Mouse (Mus musculus): ENCODE results near the gene Zyx. TPM values are rescaled to one million over a fixed set of nuclear protein-coding genes. Genes with fewer than 3 reads are reported as not detected.

Zyx gene
- polyA plus RNA-seq, 1 experiment from 2014 or later: 60.2 TPM

DNA sequence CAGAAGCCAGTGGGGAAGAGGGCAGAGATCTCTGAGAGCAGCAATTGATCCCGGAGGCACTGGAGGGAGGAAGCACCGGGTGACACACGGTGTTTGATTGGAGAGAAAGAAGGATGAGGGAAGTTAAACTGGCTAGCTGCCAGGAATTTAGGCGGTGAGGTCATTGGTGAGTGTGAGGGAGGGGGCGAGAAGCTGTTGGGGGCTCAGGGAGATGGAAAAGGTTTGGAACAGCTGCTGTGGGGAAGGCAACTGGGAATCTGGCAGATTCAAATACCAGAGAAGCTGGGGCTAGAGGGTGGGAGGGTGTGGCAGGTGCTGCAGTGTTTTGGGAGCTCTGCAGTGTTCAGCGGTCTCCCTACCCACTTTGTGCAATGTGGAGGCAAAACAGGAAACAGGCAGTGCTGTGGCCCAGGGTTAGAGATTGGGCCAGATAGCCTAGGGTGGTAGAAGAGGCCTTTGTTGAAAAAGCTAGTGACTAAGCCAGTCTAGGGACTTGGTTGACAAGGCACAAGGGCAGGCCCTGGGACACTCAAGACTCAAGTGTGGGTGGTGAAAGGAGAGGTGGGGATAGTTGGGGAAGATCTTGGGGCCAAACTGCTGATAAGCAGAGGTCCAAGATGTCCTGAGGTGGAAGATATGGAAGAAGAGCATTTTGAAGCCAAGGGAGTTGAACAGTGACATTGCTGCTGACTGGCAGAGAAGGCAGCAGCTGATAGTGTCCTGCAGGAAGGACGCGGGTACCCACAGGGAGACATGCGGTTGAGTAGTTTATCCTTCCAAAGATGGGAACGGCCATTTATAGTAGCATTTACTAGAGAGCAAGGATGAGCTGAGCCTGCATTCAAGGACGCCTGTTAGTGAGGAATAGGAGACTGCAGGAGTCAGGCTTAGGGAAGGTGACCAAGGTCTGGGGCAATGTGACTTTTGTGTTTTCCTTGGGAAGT lies 4.9 kb downstream of the Zyx start:
- Histone ChIP-seq H3K27me3 (ENCODE audit: control insufficient read depth, insufficient read depth, low read length) (no peaks in the 10 kb centered on the region), H3K9ac (ENCODE audit: low read length) (no peak overlapping the region), H3K36me3 (ENCODE audit: control insufficient read depth, insufficient read depth, low read length) (peaks cover 14% of the 10 kb centered on the region), H3K27ac (ENCODE audit: low read depth, low read length) (no peak overlapping the region), H3K4me2 (no peak overlapping the region), H3K4me1 (ENCODE audit: control insufficient read depth, insufficient read depth, low read length) (peaks cover 6% of the 10 kb centered on the region), H3K4me3 (ENCODE audit: low read depth, low read length) (no peak overlapping the region), H3K9me3 (ENCODE audit: control insufficient read depth, low read length) (no peaks in the 10 kb centered on the region)
- ATAC-seq (ENCODE audit: low FRiP score) (no peak), DNase-seq (ENCODE audit: low spot score, missing footprints) (peak; percentile 68)
- WGBS: 75% methylated on average over 11 of the region's 11 CpGs

DNA sequence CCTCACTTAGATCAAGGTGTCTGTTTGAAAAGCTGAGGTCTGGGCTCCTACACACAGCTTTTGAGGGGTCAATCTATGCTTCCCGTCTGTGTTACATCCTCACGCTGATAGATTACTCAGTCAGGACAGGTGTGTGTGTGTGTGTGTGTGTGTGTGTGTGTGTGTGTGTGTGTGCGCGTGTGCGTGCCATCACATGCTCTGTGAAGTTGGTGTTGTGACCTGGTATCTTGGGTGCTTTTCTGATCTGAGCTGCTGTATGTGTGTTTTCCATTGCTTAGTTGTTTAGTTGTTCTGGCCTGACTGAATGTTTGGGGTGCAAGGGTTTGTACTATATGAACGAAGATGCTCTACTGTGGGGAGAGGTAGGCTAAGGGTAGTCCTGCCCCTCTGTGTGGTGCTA lies 5.9 kb downstream of the Zyx start:
- no peak overlapping the region for H3K27ac ChIP-seq (ENCODE audit: low read depth, low read length)
- no peak overlapping the region for H3K9ac ChIP-seq (ENCODE audit: low read length)
- DNase-seq (ENCODE audit: low spot score, missing footprints) (peak; percentile 57), ATAC-seq (ENCODE audit: low FRiP score) (no peak)
- peaks cover 14% of the 10 kb centered on the region for H3K36me3 ChIP-seq (ENCODE audit: control insufficient read depth, insufficient read depth, low read length)
- H3K9me3 ChIP-seq (ENCODE audit: control insufficient read depth, low read length): no peaks in the 10 kb centered on the region
- no peak overlapping the region for H3K4me3 ChIP-seq (ENCODE audit: low read depth, low read length)
- no peaks in the 10 kb centered on the region for H3K27me3 ChIP-seq (ENCODE audit: control insufficient read depth, insufficient read depth, low read length)
- H3K4me2 ChIP-seq: no peak overlapping the region
- peaks cover 6% of the 10 kb centered on the region for H3K4me1 ChIP-seq (ENCODE audit: control insufficient read depth, insufficient read depth, low read length)
- 92% methylated on average over 6 of the region's 6 CpGs for WGBS

DNA sequence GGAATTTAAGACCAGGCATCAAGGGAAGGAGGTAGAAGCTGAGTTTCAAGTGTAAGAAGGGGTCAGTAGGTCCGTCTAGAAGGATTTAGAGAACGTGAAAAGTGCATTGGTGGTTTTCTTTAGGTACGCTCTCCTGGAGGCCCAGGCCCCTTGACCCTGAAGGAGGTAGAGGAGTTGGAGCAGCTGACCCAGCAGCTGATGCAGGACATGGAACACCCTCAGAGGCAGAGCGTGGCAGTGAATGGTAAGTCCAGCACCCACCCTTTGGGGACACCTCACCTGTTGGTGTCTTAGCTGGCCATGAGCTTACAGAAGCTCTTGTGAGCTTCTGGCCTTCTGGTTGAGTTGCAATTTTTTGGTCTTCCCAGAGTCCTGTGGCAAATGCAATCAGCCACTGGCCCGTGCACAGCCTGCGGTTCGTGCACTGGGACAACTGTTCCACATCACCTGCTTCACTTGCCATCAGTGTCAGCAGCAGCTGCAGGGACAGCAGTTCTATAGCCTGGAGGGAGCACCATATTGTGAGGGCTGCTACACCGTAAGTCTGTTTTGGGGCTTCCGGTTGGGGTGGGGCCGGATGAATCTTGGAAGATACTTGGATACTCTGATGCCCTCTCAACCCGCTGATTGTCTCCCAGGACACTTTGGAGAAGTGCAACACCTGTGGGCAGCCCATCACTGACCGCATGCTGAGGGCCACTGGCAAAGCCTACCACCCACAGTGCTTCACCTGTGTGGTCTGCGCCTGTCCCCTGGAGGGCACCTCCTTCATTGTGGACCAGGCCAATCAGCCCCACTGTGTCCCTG lies 6.6 kb downstream of the Zyx start:
- Histone ChIP-seq H3K9me3 (ENCODE audit: control insufficient read depth, low read length) (no peaks in the 10 kb centered on the region), H3K4me2 (no peak overlapping the region), H3K9ac (ENCODE audit: low read length) (no peak overlapping the region), H3K4me3 (ENCODE audit: low read depth, low read length) (no peak overlapping the region), H3K4me1 (ENCODE audit: control insufficient read depth, insufficient read depth, low read length) (peaks cover 3% of the 10 kb centered on the region), H3K36me3 (ENCODE audit: control insufficient read depth, insufficient read depth, low read length) (peaks cover 14% of the 10 kb centered on the region), H3K27ac (ENCODE audit: low read depth, low read length) (no peak overlapping the region), H3K27me3 (ENCODE audit: control insufficient read depth, insufficient read depth, low read length) (no peaks in the 10 kb centered on the region)
- WGBS: 89% methylated on average over 13 of the region's 13 CpGs
- peak; percentile 76 for DNase-seq (ENCODE audit: low spot score, missing footprints)
- ATAC-seq (ENCODE audit: low FRiP score): no peak

DNA sequence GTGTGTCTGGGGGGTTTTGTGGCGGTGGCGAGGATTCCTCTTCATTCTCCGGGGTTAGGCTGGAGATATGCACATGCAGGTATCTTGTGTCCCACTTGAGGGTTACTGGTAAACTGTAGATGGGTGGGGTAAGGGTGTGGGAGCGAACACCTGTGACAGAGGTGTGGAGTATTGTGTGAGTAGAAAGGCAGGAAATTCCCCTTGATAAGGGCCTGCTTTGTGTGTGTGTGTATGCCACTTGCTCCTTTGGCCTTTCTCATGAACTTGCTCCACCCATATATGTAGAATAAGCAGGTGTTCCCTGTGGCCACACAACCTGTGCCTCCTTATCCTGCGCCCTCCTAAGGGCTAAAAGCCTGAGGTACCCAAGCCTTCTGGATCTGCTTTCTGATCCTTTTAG lies 7.5 kb downstream of the Zyx start:
- Histone ChIP-seq H3K4me2 (no peak overlapping the region), H3K4me3 (ENCODE audit: low read depth, low read length) (no peak overlapping the region), H3K9ac (ENCODE audit: low read length) (no peak overlapping the region), H3K27ac (ENCODE audit: low read depth, low read length) (no peak overlapping the region), H3K36me3 (ENCODE audit: control insufficient read depth, insufficient read depth, low read length) (peaks cover 14% of the 10 kb centered on the region), H3K4me1 (ENCODE audit: control insufficient read depth, insufficient read depth, low read length) (no peaks in the 10 kb centered on the region; the same call in 1 of the 2 replicates), H3K9me3 (ENCODE audit: control insufficient read depth, low read length) (no peaks in the 10 kb centered on the region), H3K27me3 (ENCODE audit: control insufficient read depth, insufficient read depth, low read length) (no peaks in the 10 kb centered on the region)
- 97% methylated on average over 5 of the region's 5 CpGs for WGBS
- ATAC-seq (ENCODE audit: low FRiP score) (no peak), DNase-seq (ENCODE audit: low spot score, missing footprints) (no peak)

DNA sequence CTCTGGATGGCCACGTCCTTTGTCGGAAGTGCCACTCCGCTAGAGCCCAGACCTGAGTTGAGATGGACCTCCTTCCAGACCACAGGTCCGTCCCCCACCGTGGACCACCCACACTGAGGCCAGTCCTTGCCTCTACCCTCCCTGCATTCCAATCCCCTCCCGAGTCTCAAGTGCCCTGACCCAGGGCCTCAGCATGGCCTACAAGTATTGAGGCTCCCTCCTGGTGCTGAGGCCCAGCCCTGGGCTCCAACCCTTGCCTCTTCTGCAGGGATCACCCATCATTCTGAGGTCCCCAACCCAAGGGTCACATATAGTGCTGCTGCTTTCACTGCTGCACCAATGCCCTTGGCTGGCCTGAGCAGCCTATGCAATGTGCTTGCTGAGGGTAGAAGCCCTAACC lies 8.5 kb downstream of the Zyx start:
- H3K27me3 ChIP-seq (ENCODE audit: control insufficient read depth, insufficient read depth, low read length): no peaks in the 10 kb centered on the region
- H3K4me3 ChIP-seq (ENCODE audit: low read depth, low read length): no peak overlapping the region
- peaks cover 14% of the 10 kb centered on the region for H3K36me3 ChIP-seq (ENCODE audit: control insufficient read depth, insufficient read depth, low read length)
- WGBS: 75% methylated on average over 6 of the region's 6 CpGs
- no peaks in the 10 kb centered on the region for H3K9me3 ChIP-seq (ENCODE audit: control insufficient read depth, low read length)
- no peak for ATAC-seq (ENCODE audit: low FRiP score)
- DNase-seq (ENCODE audit: low spot score, missing footprints): no peak
- H3K27ac ChIP-seq (ENCODE audit: low read depth, low read length): no peak overlapping the region
- no peak overlapping the region for H3K9ac ChIP-seq (ENCODE audit: low read length)
- H3K4me1 ChIP-seq (ENCODE audit: control insufficient read depth, insufficient read depth, low read length): no peaks in the 10 kb centered on the region; the same call in 1 of the 2 replicates
- H3K4me2 ChIP-seq: no peak overlapping the region

DNA sequence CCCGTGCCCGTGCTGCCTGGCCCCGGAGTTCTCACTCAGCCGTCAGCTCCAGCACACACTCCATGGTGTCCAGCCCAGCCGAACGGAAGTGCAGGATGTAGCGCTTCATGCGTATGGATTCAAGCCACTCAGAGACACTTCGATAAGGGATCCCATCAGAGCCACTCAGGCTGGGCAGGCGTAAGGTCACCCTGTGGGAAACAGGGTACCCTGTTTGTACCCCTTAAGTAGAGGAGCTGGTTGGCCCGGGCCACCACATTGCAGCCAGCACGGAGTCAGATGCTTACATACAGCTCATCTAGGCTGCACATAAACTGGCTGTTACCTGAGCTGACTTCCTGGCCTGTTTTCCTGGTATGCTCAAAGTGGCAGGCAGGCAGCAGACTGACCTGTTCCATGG lies 9.5 kb downstream of the Zyx start:
- Histone ChIP-seq H3K4me3 (ENCODE audit: low read depth, low read length) (no peak overlapping the region), H3K27ac (ENCODE audit: low read depth, low read length) (no peak overlapping the region), H3K9me3 (ENCODE audit: control insufficient read depth, low read length) (no peaks in the 10 kb centered on the region), H3K9ac (ENCODE audit: low read length) (no peak overlapping the region), H3K4me1 (ENCODE audit: control insufficient read depth, insufficient read depth, low read length) (no peaks in the 10 kb centered on the region), H3K4me2 (no peak overlapping the region), H3K27me3 (ENCODE audit: control insufficient read depth, insufficient read depth, low read length) (no peaks in the 10 kb centered on the region), H3K36me3 (ENCODE audit: control insufficient read depth, insufficient read depth, low read length) (peaks cover 14% of the 10 kb centered on the region)
- ATAC-seq (ENCODE audit: low FRiP score) (no peak), DNase-seq (ENCODE audit: low spot score, missing footprints) (no peak)
- WGBS: 94% methylated on average over 12 of the region's 12 CpGs

DNA sequence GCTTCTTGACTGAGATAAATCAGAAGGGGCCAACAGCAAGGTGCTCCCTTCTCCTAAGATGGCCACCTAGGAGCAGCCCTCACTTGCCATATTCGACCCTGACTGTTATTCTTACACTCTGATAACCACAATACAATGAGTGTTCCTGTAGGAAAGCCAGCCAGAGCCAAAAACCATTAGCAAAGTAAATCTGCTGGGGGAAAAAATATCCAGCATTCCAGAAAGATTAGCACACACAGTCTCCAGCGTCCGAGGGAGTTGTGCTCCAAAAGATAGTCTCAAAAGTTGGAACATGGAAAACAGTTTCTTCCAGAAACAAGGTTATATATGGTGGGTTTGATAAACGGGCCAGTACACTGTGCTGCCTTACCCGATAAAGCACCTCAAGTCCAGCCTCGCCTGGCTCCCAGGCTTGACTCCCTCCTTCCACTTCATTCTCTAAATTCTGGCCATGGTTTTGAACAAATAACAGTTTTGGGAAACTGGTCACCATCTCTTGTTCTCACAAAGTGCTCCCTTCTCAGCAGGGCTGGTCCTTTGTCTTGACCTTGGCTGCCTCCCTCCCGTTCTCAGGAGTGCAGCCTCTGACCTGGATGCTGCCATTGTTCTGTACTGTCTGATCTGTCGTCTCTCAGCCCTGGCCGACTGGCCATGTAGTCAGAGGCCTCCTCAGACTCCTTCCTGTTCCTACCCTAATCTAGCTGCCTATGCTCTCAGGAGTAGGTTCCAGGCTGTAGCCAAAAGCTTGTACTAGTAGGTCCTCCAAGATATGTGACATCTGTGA lies 10.1 kb downstream of the Zyx start:
- peaks cover 14% of the 10 kb centered on the region for H3K36me3 ChIP-seq (ENCODE audit: control insufficient read depth, insufficient read depth, low read length)
- H3K9ac ChIP-seq (ENCODE audit: low read length): no peak overlapping the region
- ATAC-seq (ENCODE audit: low FRiP score) (no peak), DNase-seq (ENCODE audit: low spot score, missing footprints) (no peak)
- no peaks in the 10 kb centered on the region for H3K27me3 ChIP-seq (ENCODE audit: control insufficient read depth, insufficient read depth, low read length)
- H3K9me3 ChIP-seq (ENCODE audit: control insufficient read depth, low read length): no peaks in the 10 kb centered on the region
- no peak overlapping the region for H3K27ac ChIP-seq (ENCODE audit: low read depth, low read length)
- no peaks in the 10 kb centered on the region for H3K4me1 ChIP-seq (ENCODE audit: control insufficient read depth, insufficient read depth, low read length)
- WGBS: 75% methylated on average over 9 of the region's 9 CpGs
- H3K4me3 ChIP-seq (ENCODE audit: low read depth, low read length): no peak overlapping the region
- no peak overlapping the region for H3K4me2 ChIP-seq

DNA sequence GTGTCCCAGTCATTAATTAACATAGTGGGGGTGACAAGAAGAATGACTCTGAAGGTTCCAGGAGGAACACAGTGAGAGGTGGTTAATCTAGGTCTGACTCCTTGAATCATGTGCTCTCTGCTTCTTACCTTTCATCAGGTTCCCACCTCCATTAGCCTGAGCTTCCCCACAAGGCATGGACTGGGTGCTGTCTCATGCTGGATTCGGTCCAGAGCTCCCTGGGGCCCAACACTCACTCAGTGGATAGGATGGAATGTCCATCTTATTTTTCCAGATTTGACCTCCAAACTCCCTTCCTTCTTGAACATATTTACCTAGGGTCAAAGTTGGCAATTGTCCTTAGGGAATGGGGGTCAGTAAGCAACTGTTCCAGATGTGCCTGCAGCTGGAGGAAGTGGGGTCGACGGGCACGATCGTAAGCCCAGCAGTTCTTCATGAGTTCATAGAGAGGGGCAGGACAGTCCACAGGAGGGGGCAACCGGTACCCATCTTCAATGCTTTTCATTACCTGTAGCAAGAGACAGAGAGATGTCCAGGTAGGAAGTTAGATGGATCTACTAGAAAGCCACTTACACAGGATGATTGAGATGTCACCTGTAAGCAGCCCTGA lies 10.9 kb downstream of the Zyx start:
- WGBS: 90% methylated on average over 6 of the region's 6 CpGs

More for the DNA sequence above, 10.9 kb downstream of the Zyx start:
- Histone ChIP-seq H3K9me3 (ENCODE audit: control insufficient read depth, low read length) (no peaks in the 10 kb centered on the region), H3K4me3 (ENCODE audit: low read depth, low read length) (no peak overlapping the region), H3K27ac (ENCODE audit: low read depth, low read length) (no peak overlapping the region), H3K36me3 (ENCODE audit: control insufficient read depth, insufficient read depth, low read length) (peaks cover 14% of the 10 kb centered on the region), H3K4me2 (no peak overlapping the region), H3K4me1 (ENCODE audit: control insufficient read depth, insufficient read depth, low read length) (no peaks in the 10 kb centered on the region), H3K9ac (ENCODE audit: low read length) (no peak overlapping the region), H3K27me3 (ENCODE audit: control insufficient read depth, insufficient read depth, low read length) (no peaks in the 10 kb centered on the region)
- ATAC-seq (ENCODE audit: low FRiP score): no peak
- DNase-seq (ENCODE audit: low spot score, missing footprints): no peak
